Mouse (Mus musculus) ES-E14 (cell line): ENCODE measurements around the gene Arl15. TPM values are rescaled to one million over a fixed set of nuclear protein-coding genes. Genes with fewer than 3 reads are reported as not detected.

ENCODE experiments used
- DNase-seq: peaks from one replicate; pipeline ENCODE4 v3.0.0-alpha.2; 2013; ENCODE audit warnings: low read depth, low spot score
- H3K27ac ChIP-seq: 2 replicates; pipeline ENCODE4 v1.5.1; 2012; ENCODE audit warnings: low read depth, mild to moderate bottlenecking, low read length, moderate library complexity, mixed read lengths; ENCODE audit not compliant: poor library complexity, insufficient read depth, severe bottlenecking
- H3K36me3 ChIP-seq: 2 replicates; pipeline ENCODE4 v1.6.1; 2012; ENCODE audit warnings: mild to moderate bottlenecking, low read length, moderate library complexity, mixed read lengths; ENCODE audit not compliant: control insufficient read depth, poor library complexity, insufficient read depth, severe bottlenecking
- H3K4me1 ChIP-seq, 2 experiments: fragments of 150-350 bp in 1 of 2; sonication (generic) in 1 of 2; 2 replicates each; pipeline ENCODE4 v1.6.1; 2012; ENCODE audit warnings: low read length in 2 of 2, mild to moderate bottlenecking in 1 of 2, mixed read lengths in 1 of 2; ENCODE audit not compliant: control insufficient read depth in 2 of 2, insufficient read depth in 2 of 2, poor library complexity in 1 of 2
- H3K4me3 ChIP-seq, 2 experiments: fragments of 150-350 bp in 1 of 2; sonication (generic) in 1 of 2; 2 replicates each; pipeline ENCODE4 v1.5.1; 2012; ENCODE audit warnings: low read length in 2 of 2, low read depth in 1 of 2, mild to moderate bottlenecking in 1 of 2, mixed read lengths in 1 of 2; ENCODE audit not compliant: insufficient read depth in 1 of 2, poor library complexity in 1 of 2, severe bottlenecking in 1 of 2
- H3K9ac ChIP-seq: 2 replicates; pipeline ENCODE4 v1.6.1; 2012; ENCODE audit warnings: low read depth, mild to moderate bottlenecking, low read length, mixed read lengths; ENCODE audit not compliant: poor library complexity, insufficient read depth, severe bottlenecking
- H3K9me3 ChIP-seq: fragments of 150-350 bp; sonication (generic); 2 replicates; pipeline ENCODE4 v1.6.1; 2012; ENCODE audit warnings: low read depth, mild to moderate bottlenecking, low read length; ENCODE audit not compliant: control insufficient read depth, insufficient read depth
- CHD2 ChIP-seq: IDR thresholded peaks from 2 replicates; pipeline ENCODE4 v1.6.1; 2014; ENCODE audit warnings: mild to moderate bottlenecking, low read depth, low read length, inconsistent platforms
- HCFC1 ChIP-seq: IDR thresholded peaks from 2 replicates; pipeline ENCODE4 v1.6.1; 2012; ENCODE audit warnings: low read length, inconsistent platforms, borderline replicate concordance; ENCODE audit not compliant: insufficient read depth
- MAFK ChIP-seq: IDR thresholded peaks from 2 replicates; pipeline ENCODE4 v1.6.1; 2014; ENCODE audit warnings: mild to moderate bottlenecking, low read depth, low read length, inconsistent platforms; ENCODE audit not compliant: insufficient read depth
- ZC3H11A ChIP-seq: IDR thresholded peaks from 2 replicates; pipeline ENCODE4 v1.6.1; 2012; ENCODE audit warnings: low read depth, mild to moderate bottlenecking, inconsistent platforms, low read length, borderline replicate concordance
- ZNF384 ChIP-seq: IDR thresholded peaks from 2 replicates; pipeline ENCODE4 v1.6.1; 2012; ENCODE audit warnings: low read depth, low read length, inconsistent platforms
- in situ Hi-C, 2 experiments: fragments of 600-800 bp; cut with MboI; formaldehyde crosslinking; loops; one replicate each; pipeline ENCODE4 v1.15.1; 2025; ENCODE audit warnings: low sequenced_read_pairs in 2 of 2, inconsistent platforms in 1 of 2; ENCODE audit not compliant: unreplicated experiment in 2 of 2
- total RNA-seq: library from RNA; depleted of rRNA; stranded (reverse); fragments of 300-350 nt; gene quantifications from 2 replicates; pipeline ENCODE4 v1.2.3, GENCODE M21; 2012

The Arl15 gene
- total RNA-seq, 1 experiment = 15.1 TPM

- Histone ChIP-seq H3K9me3 (no peaks in the 10 kb centered on the region), H3K4me1 (peaks cover 0 to 2% of the 10 kb centered on the region in 2 experiments; a peak in 1 of 4 replicates), H3K9ac (no peak overlapping the region), H3K27ac (no peak overlapping the region), H3K36me3 (no peaks in the 10 kb centered on the region; the same call in 1 of the 2 replicates), H3K4me3 (no peak overlapping the region)
- no peak for TF ChIP-seq MAFK
- TF ChIP-seq HCFC1 = no peak
- no peak for TF ChIP-seq ZNF384
- no peak for TF ChIP-seq ZC3H11A
- no peak for TF ChIP-seq CHD2
- in situ Hi-C loops = no loop called here
- DNase-seq = no peak
These were observed 209.2 kb downstream of the Arl15 start for GRCm38 (mm10) chr13:114003463-114003862.

DNA sequence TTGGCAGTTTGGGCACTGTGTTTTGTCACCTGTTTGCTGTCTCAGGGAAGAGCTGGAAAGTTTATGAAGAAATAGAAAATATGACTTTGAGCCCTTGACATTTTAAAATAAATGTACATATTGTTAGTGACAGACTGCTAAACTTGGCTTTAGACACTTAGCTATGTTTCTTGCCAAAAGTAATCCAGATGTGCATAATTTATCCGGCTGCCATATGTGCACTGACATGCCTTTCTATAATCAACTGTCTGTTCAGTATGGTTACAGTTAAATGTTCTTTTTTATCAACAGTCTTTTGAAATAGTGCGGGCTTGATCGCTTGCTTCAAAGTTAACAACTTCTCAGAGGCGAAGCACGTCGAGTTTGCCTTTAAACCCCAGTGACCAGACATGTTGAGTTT lies 209.9 kb downstream of the Arl15 start:
- no peak overlapping the region for H3K27ac ChIP-seq
- H3K4me1 ChIP-seq = peaks cover 0 to 2% of the 10 kb centered on the region in 2 experiments; a peak in 1 of 4 replicates
- H3K9me3 ChIP-seq = no peaks in the 10 kb centered on the region
- H3K4me3 ChIP-seq = no peak overlapping the region
- in situ Hi-C loops = no loop called here
- TF ChIP-seq HCFC1 (no peak), ZNF384 (no peak), CHD2 (no peak), ZC3H11A (no peak), MAFK (no peak)
- DNase-seq = no peak
- H3K9ac ChIP-seq = no peak overlapping the region
- H3K36me3 ChIP-seq = no peaks in the 10 kb centered on the region; the same call in 1 of the 2 replicates

DNA sequence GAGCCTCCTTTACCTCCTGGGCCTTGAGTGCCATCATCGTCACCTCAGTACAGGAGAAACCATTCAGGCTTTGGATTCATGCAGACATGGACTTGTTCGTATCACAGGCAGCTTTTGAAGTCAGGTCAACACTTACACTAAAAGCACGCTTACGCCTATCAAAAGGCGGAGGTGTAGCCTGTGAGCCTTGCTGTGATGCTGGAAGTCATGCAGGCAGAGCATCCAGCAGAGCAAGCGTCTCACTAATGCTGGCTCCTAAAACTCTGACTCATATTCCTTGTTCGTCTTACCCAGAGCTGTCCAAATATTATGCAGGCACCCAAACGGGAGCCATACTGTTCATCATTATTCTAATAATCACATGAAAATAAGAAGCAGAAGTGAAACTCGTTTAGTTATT lies 215.5 kb downstream of the Arl15 start:
- Histone ChIP-seq H3K36me3 (no peaks in the 10 kb centered on the region), H3K4me1 (no peaks in the 10 kb centered on the region), H3K9me3 (no peaks in the 10 kb centered on the region), H3K4me3 (no peak overlapping the region), H3K9ac (no peak overlapping the region), H3K27ac (no peak overlapping the region)
- in situ Hi-C loops = no loop called here
- no peak for DNase-seq
- no peak for TF ChIP-seq HCFC1
- TF ChIP-seq ZNF384 = no peak
- TF ChIP-seq CHD2 = no peak
- no peak for TF ChIP-seq ZC3H11A
- TF ChIP-seq MAFK = no peak

DNA sequence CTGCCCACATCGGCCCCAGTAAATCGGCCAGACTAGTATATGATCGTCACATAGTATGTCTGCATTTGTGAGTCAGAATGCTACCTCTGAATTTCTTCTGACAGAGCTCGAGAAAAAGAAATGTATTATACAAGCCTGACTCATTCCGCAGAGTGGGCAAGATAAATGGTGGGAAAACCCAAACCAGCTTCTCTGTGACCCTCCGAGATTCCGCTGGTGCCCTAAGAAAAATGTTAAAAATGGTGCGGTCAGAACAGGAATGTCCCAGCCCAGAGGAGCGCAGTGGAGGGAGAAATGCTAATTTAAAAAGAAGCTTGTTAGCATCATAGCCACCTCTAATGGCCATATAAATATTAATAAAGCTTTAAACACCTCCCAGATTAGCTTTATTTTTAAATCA lies 216.2 kb downstream of the Arl15 start:
- in situ Hi-C loops = no loop called here
- Histone ChIP-seq H3K4me3 (no peak overlapping the region), H3K36me3 (no peaks in the 10 kb centered on the region), H3K9ac (no peak overlapping the region), H3K4me1 (no peaks in the 10 kb centered on the region), H3K9me3 (no peaks in the 10 kb centered on the region), H3K27ac (no peak overlapping the region)
- TF ChIP-seq ZNF384 (no peak), CHD2 (no peak), ZC3H11A (no peak), MAFK (no peak), HCFC1 (no peak)
- no peak for DNase-seq

DNA sequence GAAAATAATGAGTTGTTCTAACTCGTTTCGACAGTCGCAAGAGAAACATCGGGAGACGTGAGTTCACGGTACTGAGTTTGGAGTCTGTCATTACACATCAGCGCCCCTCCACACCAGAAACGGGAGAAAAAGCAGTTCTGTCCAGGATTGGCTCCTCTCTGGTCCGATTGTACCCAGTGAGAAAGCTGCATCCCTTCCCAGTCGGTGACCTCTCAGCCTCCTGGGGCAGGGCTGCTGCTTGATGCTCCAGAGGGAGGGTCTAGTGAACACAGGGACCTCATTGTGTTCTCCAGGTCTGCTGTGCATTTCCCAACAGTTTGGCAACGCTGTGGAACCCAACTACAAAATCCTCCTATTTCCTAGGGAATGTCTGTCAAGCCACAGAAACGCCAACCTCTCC lies 216.7 kb downstream of the Arl15 start:
- TF ChIP-seq CHD2 = no peak
- no peak overlapping the region for H3K4me3 ChIP-seq
- H3K27ac ChIP-seq = no peak overlapping the region
- in situ Hi-C loops = no loop called here
- no peaks in the 10 kb centered on the region for H3K9me3 ChIP-seq
- no peak for DNase-seq
- H3K9ac ChIP-seq = no peak overlapping the region
- H3K4me1 ChIP-seq = no peaks in the 10 kb centered on the region
- H3K36me3 ChIP-seq = no peaks in the 10 kb centered on the region
